Mouse (Mus musculus) forebrain, embryonic 14.5 days (tissue): ENCODE results near the gene Cluap1. TPM values are rescaled to one million over a fixed set of nuclear protein-coding genes. Genes with fewer than 3 reads are reported as not detected.

Experiments used
- microRNA-seq: library from miRNA; unstranded; fragments of <30 nt; microRNA quantifications from one replicate; pipeline ENCODE4, GENCODE M21; 2016
- polyA plus RNA-seq: library from polyadenylated mRNA; unstranded; fragments of >200 nt; fragmentation: Nextera tagmentation; extraction: Ambion mirVana; gene quantifications from 2 replicates; pipeline ENCODE4 v1.2.1, GENCODE M21; 2014

The Cluap1 gene
- polyA plus RNA-seq, 1 experiment from 2014 or later, result 35.1 TPM

Small RNA genes within 50 kb of the gene (microRNA-seq; reads per million reads assigned to microRNA genes)
- not detected for gene Gm23493

Other genes starting within 250 kb of the Cluap1 start
- gene Mefv, start 190.7 kb upstream of the Cluap1 start, polyA plus RNA-seq, result not detected in 2 replicates
- gene Zfp263, start 164.7 kb upstream of the Cluap1 start, polyA plus RNA-seq, result 27.3 and 30.9 TPM in 2 replicates
- not detected in 2 replicates for gene Olfr15, start 77.9 kb upstream of the Cluap1 start, polyA plus RNA-seq
- 1.7 TPM in 2 replicates for gene Zfp174, start 61.5 kb upstream of the Cluap1 start, polyA plus RNA-seq
- 68.4 and 83.3 TPM in 2 replicates for gene Naa60, start 36.4 kb upstream of the Cluap1 start, polyA plus RNA-seq
- 12.6 and 14.3 TPM in 2 replicates for gene Zfp597, start 24.2 kb upstream of the Cluap1 start, polyA plus RNA-seq
- 2.6 and 4.1 TPM in 2 replicates for gene Gm20695, start 24.2 kb upstream of the Cluap1 start, polyA plus RNA-seq
- 9.6 and 10.0 TPM in 2 replicates for gene 1700037C18Rik, start 112 bp upstream of the Cluap1 start, polyA plus RNA-seq
- 0.60 and 0.73 TPM in 2 replicates for gene Nlrc3, start 67.8 kb downstream of the Cluap1 start, polyA plus RNA-seq
- gene Slx4, start 95.0 kb downstream of the Cluap1 start, polyA plus RNA-seq, result 19.9 and 35.2 TPM in 2 replicates
- gene Dnase1, start 128.1 kb downstream of the Cluap1 start, polyA plus RNA-seq, result 3.3 and 4.8 TPM in 2 replicates
- gene Trap1, start 169.0 kb downstream of the Cluap1 start, polyA plus RNA-seq, result 61.2 and 62.7 TPM in 2 replicates